Mouse (Mus musculus): ENCODE data around the gene Ifna2.
A peak's percentile ranks its signal among the peaks of the same experiment; 100 is the strongest.

Gene Ifna2

GRCm38 (mm10) chr4:88683812-88684211 lies at the start of gene Ifna2:
Gene Ifna2, minus strand, starts transcription at chr4:88683912.
- DNase-seq (ENCODE audit: inconsistent age in 2 of 2, low spot score in 1 of 2), result no peak

DNA sequence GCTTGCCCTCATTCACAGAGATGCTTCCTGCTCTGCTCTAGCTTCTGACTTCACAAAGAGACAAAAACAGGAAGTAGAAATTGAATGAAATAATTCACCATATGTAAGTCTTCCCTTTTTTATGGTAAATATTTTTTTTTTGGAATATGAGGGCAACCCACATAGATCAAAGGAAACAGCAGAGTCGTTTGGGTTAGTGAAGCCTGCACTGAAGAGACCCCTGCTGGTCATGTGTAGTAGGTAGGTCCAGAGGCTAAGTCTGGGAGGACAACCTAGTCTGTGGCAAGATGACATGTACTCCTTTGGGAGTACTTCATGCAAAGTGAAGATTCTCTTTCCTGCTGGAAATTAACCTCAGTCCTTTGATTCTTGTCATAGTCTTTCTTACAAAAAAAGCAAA lies 43.6 kb upstream of the Ifna2 start:
- DNase-seq (ENCODE audit: inconsistent age in 2 of 2, low spot score in 1 of 2), result peak in 1 of 2 experiments; percentile 75

DNA sequence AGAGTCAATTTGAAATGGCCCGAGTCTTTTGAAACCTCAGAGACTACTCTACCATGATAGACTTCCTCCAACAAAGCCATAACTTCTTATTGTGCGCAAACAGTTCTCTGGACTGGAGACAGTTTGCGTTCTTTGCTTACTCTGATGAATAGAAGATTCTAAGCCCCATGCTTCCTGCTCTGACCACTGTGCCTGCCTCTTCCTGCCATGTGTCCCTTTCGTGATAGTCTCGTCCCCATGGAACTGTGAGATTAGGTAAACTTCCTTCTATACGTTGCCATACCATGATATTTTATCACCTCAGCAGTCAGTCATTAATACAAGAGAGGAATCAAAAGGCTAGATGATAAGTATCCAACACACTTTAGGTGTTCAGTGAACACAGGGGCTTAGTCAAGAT lies 43.0 kb upstream of the Ifna2 start:
- no peak for DNase-seq (ENCODE audit: inconsistent age in 2 of 2, low spot score in 1 of 2)

DNA sequence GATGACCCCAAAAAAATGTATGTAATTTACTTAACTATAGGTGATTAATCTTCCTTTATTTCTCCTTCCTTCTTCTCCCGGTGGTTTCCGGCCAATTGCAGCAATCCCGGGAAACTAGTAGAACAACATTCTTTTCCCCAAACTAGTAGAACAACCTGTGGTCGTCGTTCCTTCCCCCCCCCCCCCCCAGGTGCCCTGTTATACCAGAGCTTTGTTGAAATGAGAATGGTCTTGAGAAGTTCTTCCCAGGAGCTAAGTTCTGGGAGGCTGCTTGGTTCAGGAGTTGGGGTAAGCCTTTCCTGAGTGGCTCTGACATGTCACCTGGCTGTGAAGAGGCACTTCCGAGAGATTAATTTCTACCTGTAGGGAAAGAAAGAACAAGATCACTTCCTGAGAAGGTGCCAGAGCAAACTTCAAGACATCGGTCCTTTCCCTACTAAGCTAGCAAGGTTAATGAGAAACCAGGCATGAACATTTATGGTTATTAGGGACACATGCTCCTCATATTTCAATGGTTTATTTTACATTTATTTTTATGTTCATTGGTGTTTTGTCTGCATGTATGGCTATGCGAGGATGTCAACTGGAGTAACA lies 39.9 kb upstream of the Ifna2 start:
- DNase-seq (ENCODE audit: inconsistent age in 2 of 2, low spot score in 1 of 2), result no peak

DNA sequence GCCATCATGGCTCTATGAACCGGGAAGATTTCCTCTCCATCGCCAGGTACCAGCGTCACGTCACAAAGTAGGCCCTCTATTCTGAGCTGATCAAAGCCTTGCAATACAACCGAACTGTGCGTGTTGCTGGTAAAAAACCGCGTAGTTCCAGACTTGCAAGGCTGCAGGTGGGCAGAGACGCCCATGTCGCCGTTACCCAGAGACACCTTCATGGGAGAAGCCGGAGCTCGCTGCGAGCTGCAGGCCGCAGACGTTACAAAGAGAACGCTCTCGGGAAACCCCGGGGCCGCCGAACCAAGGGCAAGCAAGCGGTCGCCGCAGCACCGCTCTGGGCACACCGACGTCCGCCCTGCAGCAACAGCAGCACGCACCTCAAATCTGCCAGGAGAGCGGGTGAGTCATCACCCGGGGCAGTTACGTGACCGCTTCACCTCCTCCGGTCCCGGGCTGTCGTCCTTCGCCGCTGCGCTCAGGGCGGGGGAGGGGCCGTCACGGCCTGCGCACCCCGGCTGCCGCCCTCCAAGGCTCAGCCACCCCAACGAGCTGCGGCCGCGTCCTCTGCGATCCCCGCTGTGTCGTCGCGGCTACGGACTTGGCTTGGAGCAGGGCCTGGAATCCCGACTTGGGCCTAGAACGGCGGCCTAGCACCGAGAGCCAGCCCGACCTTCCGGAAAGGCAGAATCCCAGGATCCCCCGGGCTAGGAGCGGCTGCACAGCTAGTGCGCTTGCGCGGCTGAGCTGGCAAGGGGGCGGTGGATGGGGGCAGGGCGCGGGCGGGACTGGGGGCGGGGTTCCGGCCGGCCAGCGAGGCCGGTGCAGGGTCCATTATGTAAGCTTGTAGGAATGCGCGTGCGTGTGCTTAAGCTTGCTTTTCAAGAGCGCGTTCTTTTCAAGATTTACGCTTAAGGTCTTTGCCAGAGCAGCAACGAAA lies 38.3 kb upstream of the Ifna2 start, which contains the start of the genes Gm26566 and Klhl9:
Gene Gm26566 (plus strand): TSS at position 15 of the 931 bp plus-strand sequence.
Gene Klhl9 (minus strand): TSS at position 675 of the 931 bp plus-strand sequence.
- DNase-seq (ENCODE audit: inconsistent age in 2 of 2, low spot score in 1 of 2), result peak; percentile 94 to 98

- peak in 1 of 2 experiments; percentile 54 for DNase-seq (ENCODE audit: inconsistent age in 2 of 2, low spot score in 1 of 2)
Measured at GRCm38 (mm10) chr4:88718715-88719114, 35.0 kb upstream of the Ifna2 start.

GRCm38 (mm10) chr4:88715059-88715458 lies 31.3 kb upstream of the Ifna2 start:
- DNase-seq (ENCODE audit: inconsistent age in 2 of 2, low spot score in 1 of 2), result peak in 1 of 2 experiments; percentile 68

DNA sequence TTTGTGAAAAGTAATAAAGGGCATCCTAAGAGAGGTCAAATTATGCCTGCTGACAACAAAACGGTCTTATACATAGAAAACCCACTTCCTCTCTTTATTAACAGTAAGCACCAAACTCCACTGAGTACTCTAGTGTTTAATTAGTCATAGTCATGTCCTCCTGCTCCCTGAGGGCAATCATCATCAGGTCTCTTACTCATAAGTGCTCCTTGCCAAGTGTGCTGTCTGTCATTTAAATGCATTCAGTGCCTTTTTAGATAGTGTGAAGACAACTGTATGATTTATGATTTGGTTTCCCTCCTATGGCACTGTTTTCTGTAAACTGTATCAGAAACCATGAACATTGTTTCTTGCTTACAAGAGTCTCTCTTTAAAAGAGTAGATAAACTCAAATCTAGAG lies 30.6 kb upstream of the Ifna2 start:
- DNase-seq (ENCODE audit: inconsistent age in 2 of 2, low spot score in 1 of 2), result peak in 1 of 2 experiments; percentile 75

DNA sequence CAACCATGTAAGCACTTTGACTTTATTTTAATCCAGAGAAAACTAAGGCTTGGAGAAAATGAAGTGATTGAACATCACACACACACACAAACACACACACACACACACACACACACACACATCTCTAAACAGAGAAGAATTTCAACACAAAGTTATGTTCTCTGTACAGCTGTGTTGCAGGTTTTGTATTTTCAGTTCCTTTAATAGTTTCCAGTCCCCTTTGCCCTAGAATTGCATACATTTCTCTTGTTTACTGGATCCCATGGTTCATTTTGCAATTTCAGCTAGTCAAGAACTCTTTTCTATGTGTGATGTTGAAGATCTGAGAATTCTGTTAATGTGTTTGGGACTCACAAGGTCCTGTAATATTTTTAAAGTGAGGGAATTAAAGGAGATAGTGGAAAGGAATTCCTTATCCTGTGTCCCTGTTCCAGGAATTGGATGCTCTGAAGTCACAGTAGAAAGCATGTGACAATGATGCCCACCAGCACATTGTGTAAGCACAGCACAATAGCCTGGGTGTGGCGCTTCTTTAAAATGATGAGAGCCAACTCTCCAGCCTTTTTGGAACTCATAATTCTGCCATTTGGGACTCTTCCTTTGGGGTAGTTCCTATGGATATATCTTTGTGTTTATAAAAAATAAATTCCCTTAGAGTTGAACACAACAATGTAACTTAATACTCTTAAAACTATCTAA lies 23.6 kb upstream of the Ifna2 start:
- DNase-seq (ENCODE audit: inconsistent age in 2 of 2, low spot score in 1 of 2), result no peak

DNA sequence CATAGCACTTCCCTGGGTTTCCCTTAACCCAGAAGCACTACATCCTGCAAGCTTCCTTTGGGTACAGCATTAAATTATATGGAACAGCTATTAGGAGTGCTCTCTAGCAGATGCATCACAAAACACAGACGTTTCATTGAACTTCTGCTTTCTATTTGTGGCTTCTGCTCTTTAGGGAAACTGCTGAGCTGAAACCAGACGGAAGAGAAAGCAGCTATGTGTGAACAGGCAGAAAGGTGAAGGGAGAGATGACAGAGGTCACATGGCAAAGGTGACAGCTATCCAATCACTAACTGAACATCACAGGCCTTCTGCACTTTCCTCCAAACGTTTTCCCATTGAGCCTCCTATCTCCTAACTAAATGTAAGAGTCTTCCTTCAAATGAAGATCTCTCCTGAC lies 22.2 kb upstream of the Ifna2 start:
- no peak for DNase-seq (ENCODE audit: inconsistent age in 2 of 2, low spot score in 1 of 2)

DNA sequence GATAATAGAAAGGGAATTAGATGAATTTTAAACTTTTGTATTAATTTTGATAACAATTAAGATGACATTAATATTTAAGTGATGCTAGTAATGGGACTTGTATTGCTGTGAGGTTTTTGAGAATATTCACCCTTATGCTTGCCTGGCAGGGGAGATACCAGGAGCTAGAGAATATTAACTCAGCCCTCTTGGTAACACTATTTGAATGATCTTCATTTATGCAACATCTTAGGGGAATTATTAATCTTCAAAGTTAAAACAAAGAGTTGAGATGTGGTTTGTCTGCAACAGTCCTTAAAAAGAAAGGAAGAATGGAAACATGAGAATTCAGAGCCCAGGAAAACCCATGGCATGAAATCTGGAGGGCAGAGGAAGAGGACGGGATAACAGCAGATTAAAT lies 15.6 kb upstream of the Ifna2 start:
- DNase-seq (ENCODE audit: inconsistent age in 2 of 2, low spot score in 1 of 2), result no peak

- no peak for DNase-seq (ENCODE audit: inconsistent age in 2 of 2, low spot score in 1 of 2)
Measured at GRCm38 (mm10) chr4:88698781-88699180, 15.1 kb upstream of the Ifna2 start.

DNA sequence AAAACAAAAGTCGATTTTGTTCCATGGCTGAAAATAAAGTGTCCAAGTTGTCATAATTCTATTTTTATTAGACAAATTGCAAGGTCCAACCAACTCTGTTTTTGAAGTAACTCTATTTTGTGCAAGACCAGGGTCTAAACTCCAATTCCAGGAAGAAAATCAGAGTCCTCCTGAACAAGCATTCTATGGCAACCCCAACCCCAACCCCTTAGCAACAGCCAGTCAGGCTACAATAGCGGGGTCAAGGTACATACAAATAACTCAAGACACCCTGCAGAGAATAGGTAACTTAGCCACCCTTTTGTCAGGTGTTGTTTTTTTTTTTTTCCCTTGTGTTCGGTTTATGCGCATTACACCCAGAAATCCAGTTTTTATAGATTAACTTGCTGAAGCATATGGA lies 14.0 kb upstream of the Ifna2 start:
- DNase-seq (ENCODE audit: inconsistent age in 2 of 2, low spot score in 1 of 2), result no peak

GRCm38 (mm10) chr4:88697108-88697507 lies 13.4 kb upstream of the Ifna2 start:
- DNase-seq (ENCODE audit: inconsistent age in 2 of 2, low spot score in 1 of 2), result no peak

- DNase-seq (ENCODE audit: inconsistent age in 2 of 2, low spot score in 1 of 2), result peak; percentile 72 to 92
Measured at GRCm38 (mm10) chr4:88696237-88696884, 12.6 kb upstream of the Ifna2 start.

DNA sequence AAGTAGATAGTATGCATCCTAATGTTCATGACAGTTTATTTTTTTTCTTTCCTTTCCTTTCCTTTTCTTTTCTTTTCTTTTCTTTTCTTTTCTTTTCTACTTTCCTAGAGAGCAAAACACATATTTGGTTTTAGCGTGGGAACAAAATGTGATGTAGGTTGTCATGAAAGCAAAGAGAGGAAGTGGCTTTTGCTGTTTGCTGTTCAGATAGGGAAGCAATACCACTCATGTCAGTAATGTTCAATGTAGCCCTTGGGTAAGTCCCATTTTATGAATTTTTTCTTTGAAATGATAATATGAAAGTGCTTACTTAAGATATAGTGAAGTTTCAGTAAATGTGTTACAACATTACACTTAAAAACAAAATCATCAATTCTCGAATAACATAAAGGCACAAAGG lies 9.7 kb upstream of the Ifna2 start:
- no peak for DNase-seq (ENCODE audit: inconsistent age in 2 of 2, low spot score in 1 of 2)

GRCm38 (mm10) chr4:88692537-88692936 lies 8.8 kb upstream of the Ifna2 start:
- DNase-seq (ENCODE audit: inconsistent age in 2 of 2, low spot score in 1 of 2), result no peak

DNA sequence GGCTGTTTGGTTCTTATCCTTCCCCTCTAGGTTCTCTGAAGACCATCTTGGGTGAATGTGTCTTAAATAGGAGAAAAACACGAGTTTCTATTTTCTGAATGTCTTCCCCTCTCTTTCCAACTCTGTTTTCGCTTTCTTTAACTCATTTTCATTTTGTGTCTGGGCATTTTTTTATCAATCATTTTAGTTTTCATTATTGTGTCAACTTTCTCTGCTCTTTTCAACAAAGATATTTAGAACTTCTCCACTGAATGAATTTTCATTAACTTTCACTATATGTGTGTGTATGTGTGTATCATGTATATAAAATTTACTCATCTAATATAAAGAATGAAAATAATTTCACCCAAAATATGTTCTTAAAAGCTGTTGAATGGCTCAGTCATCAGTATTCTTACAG lies 7.5 kb upstream of the Ifna2 start, which contains the start of gene Ifnab:
Gene Ifnab (minus strand): TSS at position 101 of the 400 bp plus-strand sequence.
- DNase-seq (ENCODE audit: inconsistent age in 2 of 2, low spot score in 1 of 2), result no peak

GRCm38 (mm10) chr4:88681353-88681752 lies 2.4 kb downstream of the Ifna2 start:
- no peak for DNase-seq (ENCODE audit: inconsistent age in 2 of 2, low spot score in 1 of 2)

- peak in 1 of 2 experiments; percentile 49 for DNase-seq (ENCODE audit: inconsistent age in 2 of 2, low spot score in 1 of 2)
Measured at GRCm38 (mm10) chr4:88680362-88680761, 3.4 kb downstream of the Ifna2 start.

DNA sequence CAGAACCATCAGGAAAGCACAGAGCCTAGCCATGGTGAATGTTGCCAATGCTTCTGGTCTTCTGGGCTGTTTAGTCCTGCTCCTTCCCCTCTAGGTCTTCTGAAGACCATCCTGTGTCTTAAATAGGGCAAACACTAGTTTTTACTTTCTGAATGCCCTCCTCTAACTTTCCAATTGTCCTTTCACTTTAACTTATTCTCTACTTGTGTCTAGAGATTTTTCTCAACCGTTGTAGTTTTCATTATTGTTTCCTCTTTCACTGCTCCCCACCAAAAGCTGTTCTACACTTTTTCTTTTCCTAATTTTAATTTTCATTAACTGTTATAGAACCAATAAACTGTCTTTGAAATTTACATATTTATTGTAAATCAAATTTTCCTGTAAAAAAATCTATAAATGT lies 6.9 kb downstream of the Ifna2 start, which contains the start of gene Ifna16:
Gene Ifna16 (minus strand): TSS at position 101 of the 400 bp plus-strand sequence.
- no peak for DNase-seq (ENCODE audit: inconsistent age in 2 of 2, low spot score in 1 of 2)
